ENCODE assay signal across 31 mouse cellular contexts in the genomic region with DNA sequence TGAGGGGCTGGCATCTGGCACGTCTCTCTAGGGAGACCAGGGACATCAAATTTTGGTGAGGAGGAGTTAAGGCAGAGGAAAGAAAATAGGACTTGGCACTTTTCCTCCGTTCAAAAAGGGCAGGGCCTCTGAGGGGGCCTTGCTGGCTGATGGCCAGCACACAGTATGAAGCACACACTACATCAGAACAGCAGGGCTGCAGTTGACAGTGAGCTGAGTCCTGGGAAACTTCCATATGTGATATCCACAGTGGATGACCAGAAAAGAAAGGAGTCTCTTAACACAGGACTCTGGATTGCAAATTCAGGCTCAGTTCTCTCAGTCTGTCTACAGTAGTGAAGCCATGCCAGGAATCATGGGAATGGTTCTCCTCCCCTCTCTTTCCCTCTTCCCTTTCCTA. TPM values are rescaled to one million over a fixed set of nuclear protein-coding genes. Genes with fewer than 3 reads are reported as not detected.
DNase-seq lines count a peak whose midpoint lies in the region; ATAC-seq lines count a peak whose summit lies in the region.
"Had no signal": no experiment of that assay in that cellular context is flagged by ENCODE, and none has a peak within 500 bp of the region (broad histone marks: within the 10 kb centered on the region; RNA-seq: fewer than 3 reads in every experiment).

No protein-coding gene starts in this region.

- H3K9ac ChIP-seq in heart, embryonic 16.5 days (ENCODE audit: low read length) = no peak overlapping the region
- H3K9ac ChIP-seq in lung, embryonic 15.5 days = no peak overlapping the region
- no peak overlapping the region for H3K9ac ChIP-seq in stomach, embryonic 16.5 days (ENCODE audit: low read length)
- no peak overlapping the region for H3K9ac ChIP-seq in hindbrain, embryonic 11.5 days (ENCODE audit: low read depth, low read length)
- H3K9ac ChIP-seq: embryonic facial prominence, embryonic 12.5 days; forebrain, embryonic 12.5 days; hindbrain, embryonic 13.5 days; liver, embryonic 13.5 days; midbrain, embryonic 13.5 days; neural tube, embryonic 15.5 days had no signal

- peaks cover 7% of the 10 kb centered on the region; the same call in 1 of the 2 replicates for H3K4me1 ChIP-seq in heart, embryonic 16.5 days (ENCODE audit: control insufficient read depth, insufficient read depth, low read length)
- H3K4me1 ChIP-seq in lung, embryonic 15.5 days = 0 out of 2 replicates have a peak, but pooled peaks cover 5% of the 10 kb centered on the region
- H3K4me1 ChIP-seq in stomach, embryonic 16.5 days (ENCODE audit: control insufficient read depth, insufficient read depth, low read length) = no peaks in the 10 kb centered on the region
- H3K4me1 ChIP-seq in hindbrain, embryonic 11.5 days (replicated peaks; ENCODE audit: control insufficient read depth, insufficient read depth, low read length) = no peaks in the 10 kb centered on the region
- H3K4me1 ChIP-seq: embryonic facial prominence, embryonic 12.5 days; forebrain, embryonic 12.5 days; liver, embryonic 13.5 days; megakaryocyte, embryonic 14.5 days; midbrain, embryonic 13.5 days; neural tube, embryonic 15.5 days had no signal

- H3K27me3 ChIP-seq in heart, embryonic 16.5 days (ENCODE audit: control insufficient read depth, insufficient read depth, low read length) = no peaks in the 10 kb centered on the region
- no peaks in the 10 kb centered on the region for H3K27me3 ChIP-seq in lung, embryonic 15.5 days
- no peaks in the 10 kb centered on the region for H3K27me3 ChIP-seq in stomach, embryonic 16.5 days (ENCODE audit: control insufficient read depth, insufficient read depth, low read length)
- H3K27me3 ChIP-seq in hindbrain, embryonic 11.5 days (ENCODE audit: control insufficient read depth, insufficient read depth, low read length) = no peaks in the 10 kb centered on the region
- H3K27me3 ChIP-seq: embryonic facial prominence, embryonic 12.5 days; forebrain, embryonic 12.5 days; hindbrain, embryonic 13.5 days; liver, embryonic 13.5 days; midbrain, embryonic 13.5 days; neural tube, embryonic 15.5 days; Patski had no signal

- WGBS in heart, embryonic 16.5 days = 16% methylated on average over 2 of the region's 2 CpGs
- WGBS in lung, embryonic 15.5 days = 10% methylated on average over 2 of the region's 2 CpGs
- WGBS in stomach, embryonic 16.5 days = 26% methylated on average over 2 of the region's 2 CpGs
- WGBS in hindbrain, embryonic 11.5 days = 68% methylated on average over 2 of the region's 2 CpGs

- DNase-seq in heart, adult 9 months (ENCODE audit: low spot score in 2 of 2) = no peak
- no peak for DNase-seq in lung, postnatal 36 days
- peak; percentile 8 to 27 for DNase-seq in spleen, postnatal 4 days (ENCODE audit: low spot score in 2 of 2)
- no peak for DNase-seq in spleen, postnatal 14 days (ENCODE audit: low spot score in 2 of 2)
- DNase-seq in hindbrain, embryonic 11.5 days (ENCODE audit: low spot score) = no peak
- DNase-seq: adrenal gland, postnatal 36 days; cerebellum, adult 11-12 months; cerebellum, postnatal 14 days; gastrocnemius, adult 2 months; heart, postnatal 14 days; kidney, adult 2 months; kidney, postnatal 10 days; liver, embryonic 13.5 days; right cerebral cortex, postnatal 14 days; thymus, adult 2 months; thymus, postnatal 4 days had no signal

- no peak overlapping the region for H3K4me3 ChIP-seq in heart, embryonic 16.5 days (ENCODE audit: low read length)
- no peak overlapping the region for H3K4me3 ChIP-seq in lung, embryonic 15.5 days
- H3K4me3 ChIP-seq in stomach, embryonic 16.5 days (replicated peaks; ENCODE audit: low read length) = no peak overlapping the region
- H3K4me3 ChIP-seq in hindbrain, embryonic 11.5 days (ENCODE audit: low read depth, low read length) = no peak overlapping the region
- H3K4me3 ChIP-seq: embryonic facial prominence, embryonic 12.5 days; erythroblast, embryonic 14.5 days; forebrain, embryonic 12.5 days; gastrocnemius, adult 2 months; hindbrain, embryonic 13.5 days; left cerebral cortex, adult 2 months; liver, embryonic 13.5 days; megakaryocyte, embryonic 14.5 days; midbrain, embryonic 13.5 days; neural tube, embryonic 15.5 days had no signal

- H3K27ac ChIP-seq in heart, embryonic 16.5 days (ENCODE audit: low read length) = no peak overlapping the region
- H3K27ac ChIP-seq in lung, embryonic 15.5 days = no peak overlapping the region
- H3K27ac ChIP-seq in stomach, embryonic 16.5 days (ENCODE audit: low read length) = no peak overlapping the region
- no peak overlapping the region for H3K27ac ChIP-seq in hindbrain, embryonic 11.5 days (ENCODE audit: low read depth, low read length)
- H3K27ac ChIP-seq: embryonic facial prominence, embryonic 12.5 days; forebrain, embryonic 12.5 days; gastrocnemius, adult 2 months; hindbrain, embryonic 13.5 days; left cerebral cortex, adult 2 months; liver, embryonic 13.5 days; midbrain, embryonic 13.5 days; neural tube, embryonic 15.5 days had no signal

- H3K4me2 ChIP-seq in heart, embryonic 16.5 days (ENCODE audit: low read depth, low read length) = no peak overlapping the region
- H3K4me2 ChIP-seq in lung, embryonic 15.5 days = no peak overlapping the region
- no peak overlapping the region for H3K4me2 ChIP-seq in stomach, embryonic 16.5 days (ENCODE audit: low read depth, low read length)
- no peak overlapping the region for H3K4me2 ChIP-seq in hindbrain, embryonic 11.5 days (replicated peaks; ENCODE audit: low read depth, low read length)
- H3K4me2 ChIP-seq: embryonic facial prominence, embryonic 12.5 days; forebrain, embryonic 12.5 days; heart, embryonic 11.5 days; hindbrain, embryonic 13.5 days; liver, embryonic 13.5 days; midbrain, embryonic 13.5 days; neural tube, embryonic 15.5 days had no signal

- H3K36me3 ChIP-seq in heart, embryonic 16.5 days (ENCODE audit: control insufficient read depth, insufficient read depth) = no peaks in the 10 kb centered on the region
- H3K36me3 ChIP-seq in lung, embryonic 15.5 days = no peaks in the 10 kb centered on the region
- no peaks in the 10 kb centered on the region for H3K36me3 ChIP-seq in stomach, embryonic 16.5 days (ENCODE audit: control insufficient read depth, insufficient read depth, low read length)
- H3K36me3 ChIP-seq in hindbrain, embryonic 11.5 days (ENCODE audit: control insufficient read depth, insufficient read depth, low read length) = no peaks in the 10 kb centered on the region
- H3K36me3 ChIP-seq: embryonic facial prominence, embryonic 12.5 days; forebrain, embryonic 12.5 days; hindbrain, embryonic 13.5 days; liver, embryonic 13.5 days; midbrain, embryonic 13.5 days; neural tube, embryonic 15.5 days had no signal

- peak; percentile 60; the same call in 1 of the 2 replicates for ATAC-seq in heart, embryonic 16.5 days (replicated peaks; ENCODE audit: extremely low read depth, insufficient read depth, low FRiP score)
- peak; percentile 55 for ATAC-seq in lung, embryonic 15.5 days (ENCODE audit: borderline replicate concordance, extremely low read depth, low FRiP score, low TSS enrichment)
- ATAC-seq in stomach, embryonic 16.5 days (ENCODE audit: insufficient read depth, low FRiP score) = 0 out of 2 replicates have a peak, but pooled peaks have one; percentile 33
- ATAC-seq in hindbrain, embryonic 11.5 days (ENCODE audit: low FRiP score) = no peak
- ATAC-seq: inflammation-experienced regulatory T-cells, adult 6 months; midbrain, embryonic 13.5 days; Patski had no signal

- H3K9me3 ChIP-seq in heart, embryonic 16.5 days (replicated peaks; ENCODE audit: control insufficient read depth, low read length) = no peaks in the 10 kb centered on the region
- no peaks in the 10 kb centered on the region for H3K9me3 ChIP-seq in lung, embryonic 15.5 days
- no peaks in the 10 kb centered on the region for H3K9me3 ChIP-seq in stomach, embryonic 16.5 days (replicated peaks; ENCODE audit: control insufficient read depth, low read length)
- H3K9me3 ChIP-seq in hindbrain, embryonic 11.5 days (ENCODE audit: control insufficient read depth, low read length) = no peaks in the 10 kb centered on the region
- H3K9me3 ChIP-seq: embryonic facial prominence, embryonic 12.5 days; forebrain, embryonic 12.5 days; hindbrain, embryonic 13.5 days; liver, embryonic 13.5 days; midbrain, embryonic 13.5 days; neural tube, embryonic 15.5 days had no signal

RNA-seq across cellular contexts. Expression of gene Adra1d, which starts 39.8 kb away (rescaled TPM):
- 1.0 and 1.5 TPM in 2 replicates for polyA plus RNA-seq in heart, embryonic 16.5 days (2015; fragmentation: Nextera tagmentation; extraction: Ambion mirVana)
- 3.4 and 3.9 TPM in 2 replicates for polyA plus RNA-seq in lung, embryonic 15.5 days (2015; fragmentation: Nextera tagmentation; extraction: Ambion mirVana)
- polyA plus RNA-seq in stomach, embryonic 16.5 days (2015; fragmentation: Nextera tagmentation; extraction: Ambion mirVana) = 0.22 and 0.42 TPM in 2 replicates
- 0.17 and 0.18 TPM in 2 replicates for polyA plus RNA-seq in hindbrain, embryonic 11.5 days (2014; fragmentation: Nextera tagmentation; extraction: Ambion mirVana)
- polyA plus RNA-seq: erythroblast, embryonic 14.5 days; forebrain, embryonic 12.5 days; inflammation-experienced regulatory T-cells, adult 6 months; limb, embryonic 11.5 days; midbrain, embryonic 13.5 days had no signal

Comparison
In these comparisons a context has a peak if more than half of its experiments do, and no peak if none do; other contexts are left out.
1. DNase-seq: peak in spleen, postnatal 4 days (2 of 2); none in heart, adult 9 months (0 of 2), lung, postnatal 36 days (single experiment), spleen, postnatal 14 days (0 of 2) and hindbrain, embryonic 11.5 days (single experiment).